Mouse (Mus musculus) heart, adult 2 months (tissue): ENCODE measurements around the gene Samd4.

Source experiments
- CTCF ChIP-seq: fragments of 200-600 bp; IDR thresholded peaks from 2 replicates; pipeline ENCODE4 v1.8.1; 2022; ENCODE audit warnings: antibody characterized with exemption, mild to moderate bottlenecking, moderate library complexity
- EP300 ChIP-seq: fragments of 200-500 bp; IDR thresholded peaks from 2 replicates; pipeline ENCODE4 v1.6.1; 2011; ENCODE audit warnings: low read depth, low read length, control low read depth; ENCODE audit not compliant: insufficient read depth
- POLR2A ChIP-seq: fragments of 200-500 bp; IDR thresholded peaks from 2 replicates; pipeline ENCODE4 v1.6.1; 2011; ENCODE audit warnings: mild to moderate bottlenecking, low read depth, low read length, control low read depth; ENCODE audit not compliant: insufficient read depth

- TF ChIP-seq CTCF (no peak), POLR2A (no peak), EP300 (peak; percentile 72; the same call in 1 of the 2 replicates)
These were observed 116.8 kb downstream of the Samd4 start for GRCm38 (mm10) chr14:46999321-47000025.
